Mouse (Mus musculus) liver, embryonic 14.5 days (tissue): ENCODE data around the gene Olfr750. TPM values are rescaled to one million over a fixed set of nuclear protein-coding genes. Genes with fewer than 3 reads are reported as not detected.
"Not testable (repeated sequence)": the region's sequence is repeated elsewhere in the genome, so short reads cannot be mapped to it uniquely, and the experiment has no call there.

Experiments
- ATAC-seq: fragments of 200-750 bp; cut with Nextera tagmentation; 2 replicates; pipeline ENCODE4 v1.8.0; 2017; ENCODE audit warnings: moderate number of reproducible peaks, mild to moderate bottlenecking, moderate library complexity; ENCODE audit not compliant: insufficient read depth
- DNase-seq, 3 experiments: peaks; one replicate each; pipeline ENCODE4 v3.0.0-alpha.2; 2012 to 2013; ENCODE audit warnings: low read depth in 3 of 3, low spot score in 3 of 3
- H3K27ac ChIP-seq: fragments of 300-500 bp; sonication (generic); 2 replicates; pipeline ENCODE4 v1.5.1; 2014; ENCODE audit warnings: moderate library complexity, mild to moderate bottlenecking, control low read depth, inconsistent platforms
- H3K27me3 ChIP-seq: fragments of 300-500 bp; sonication (generic); 2 replicates; pipeline ENCODE4 v1.6.1; 2014; ENCODE audit warnings: mild to moderate bottlenecking, low read length, moderate library complexity; ENCODE audit not compliant: control insufficient read depth, insufficient read depth
- H3K36me3 ChIP-seq: fragments of 300-500 bp; sonication (generic); replicated peaks from 2 replicates; pipeline ENCODE4 v1.6.1; 2014; ENCODE audit warnings: low read depth; ENCODE audit not compliant: control insufficient read depth, insufficient read depth
- H3K4me1 ChIP-seq, 2 experiments: fragments of 200-500 bp in 1 of 2; fragments of 300-500 bp in 1 of 2; sonication (generic) in 1 of 2; replicated peaks; 2 replicates each; pipeline ENCODE4 v1.6.1; 2012 to 2014; ENCODE audit warnings: antibody characterized with exemption in 1 of 2, inconsistent platforms in 1 of 2, low read length in 1 of 2; ENCODE audit not compliant: control insufficient read depth in 2 of 2, insufficient read depth in 2 of 2
- H3K4me2 ChIP-seq: fragments of 300-500 bp; sonication (generic); 2 replicates; pipeline ENCODE4 v1.6.1; 2014; ENCODE audit warnings: low read depth, mild to moderate bottlenecking, control low read depth, moderate library complexity
- H3K4me3 ChIP-seq, 2 experiments: fragments of 200-500 bp in 1 of 2; fragments of 300-500 bp in 1 of 2; sonication (generic) in 1 of 2; 2 replicates each; pipeline ENCODE4 v1.5.1; 2012 to 2014; ENCODE audit warnings: low read depth in 2 of 2, low read length in 2 of 2, mild to moderate bottlenecking in 2 of 2, control low read depth in 1 of 2, inconsistent platforms in 1 of 2, moderate library complexity in 1 of 2; ENCODE audit not compliant: insufficient read depth in 1 of 2
- H3K9ac ChIP-seq: fragments of 300-500 bp; sonication (generic); replicated peaks from 2 replicates; pipeline ENCODE4 v1.6.1; 2014; ENCODE audit warnings: mild to moderate bottlenecking, control low read depth, moderate library complexity
- H3K9me3 ChIP-seq: fragments of 300-500 bp; sonication (generic); 2 replicates; pipeline ENCODE4 v1.6.1; 2016; ENCODE audit warnings: low read length, mixed read lengths; ENCODE audit not compliant: control insufficient read depth
- CTCF ChIP-seq: IDR thresholded peaks from 2 replicates; pipeline ENCODE4 v1.5.1; 2016; ENCODE audit warnings: antibody characterized with exemption, low read depth, control low read depth
- EP300 ChIP-seq: IDR thresholded peaks from 2 replicates; pipeline ENCODE4 v1.6.1; 2016; ENCODE audit warnings: antibody characterized with exemption, low read depth
- WGBS: fragments of 180-500 bp; shearing (Covaris S2); extraction: QIAGEN DNeasy Blood & Tissue Kit; methylation state at CpG from one replicate; pipeline ENCODE4 v1.1.7; 2014; ENCODE audit not compliant: insufficient replicate concordance; 5-methylcytosine and 5-hydroxymethylcytosine counted together
- polyA plus RNA-seq, 2 experiments: library from polyadenylated mRNA; depleted of rRNA in 1 of 2; stranded (reverse) in 1 of 2; unstranded in 1 of 2; fragments of >200 nt; fragmentation: Nextera tagmentation in 1 of 2; extraction: Ambion mirVana in 1 of 2; gene quantifications; 2 replicates each; pipeline versions ENCODE4 v1.2.1 to v1.2.3; 2012 to 2014

The Olfr750 gene
- polyA plus RNA-seq, 2 experiments = not detected

GRCm38 (mm10) chr14:51104366-51104765 lies 30.1 kb upstream of the Olfr750 start:
- H3K36me3 ChIP-seq = no peaks in the 10 kb centered on the region
- no peak overlapping the region for H3K4me3 ChIP-seq
- no peak overlapping the region for H3K9ac ChIP-seq
- H3K27ac ChIP-seq = no peak overlapping the region
- no peak for TF ChIP-seq EP300
- no peak for TF ChIP-seq CTCF
- no peaks in the 10 kb centered on the region for H3K9me3 ChIP-seq
- no peak for DNase-seq
- ATAC-seq = no peak
- H3K4me2 ChIP-seq = no peak overlapping the region
- 65% methylated on average over 2 of the region's 2 CpGs for WGBS
- H3K27me3 ChIP-seq = no peaks in the 10 kb centered on the region
- peaks cover 3 to 8% of the 10 kb centered on the region in 2 experiments; a peak in 3 of 4 replicates for H3K4me1 ChIP-seq

DNA sequence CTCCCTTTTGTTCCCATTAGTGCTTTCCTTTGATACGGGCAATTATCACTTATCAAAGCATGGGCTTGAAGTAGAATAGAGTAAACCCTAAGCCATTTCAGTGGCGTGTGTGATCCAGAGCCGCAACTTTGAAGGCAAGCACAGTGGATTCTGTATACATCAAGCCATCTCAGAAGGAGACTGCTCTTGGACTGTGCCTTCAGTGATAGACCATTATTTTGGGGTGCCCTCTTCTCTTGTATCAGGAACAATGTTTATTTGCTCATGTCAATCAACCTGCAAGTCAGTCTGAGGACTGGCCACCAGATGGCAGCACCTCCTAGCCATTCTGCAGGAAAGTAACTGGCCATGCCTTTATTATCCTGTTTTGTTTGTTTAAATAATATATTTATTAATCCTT lies 29.0 kb upstream of the Olfr750 start:
- no peak overlapping the region for H3K9ac ChIP-seq
- TF ChIP-seq CTCF (peak; percentile 91), EP300 (no peak)

GRCm38 (mm10) chr14:51101284-51101683 lies 27.0 kb upstream of the Olfr750 start:
- 66% methylated on average over 9 of the region's 9 CpGs for WGBS

More for the DNA sequence above, 29.0 kb upstream of the Olfr750 start:
- peaks cover 3 to 8% of the 10 kb centered on the region in 2 experiments; a peak in 3 of 4 replicates for H3K4me1 ChIP-seq
- no peak overlapping the region for H3K27ac ChIP-seq
- no peaks in the 10 kb centered on the region for H3K36me3 ChIP-seq
- H3K4me3 ChIP-seq = no peak overlapping the region
- peak; percentile 62 to 63 (median 62) for DNase-seq
- 59% methylated on average over 3 of the region's 3 CpGs for WGBS
- ATAC-seq = peak; percentile 24; the same call in 1 of the 2 replicates
- no peaks in the 10 kb centered on the region for H3K9me3 ChIP-seq
- H3K27me3 ChIP-seq = no peaks in the 10 kb centered on the region
- no peak overlapping the region for H3K4me2 ChIP-seq

DNA sequence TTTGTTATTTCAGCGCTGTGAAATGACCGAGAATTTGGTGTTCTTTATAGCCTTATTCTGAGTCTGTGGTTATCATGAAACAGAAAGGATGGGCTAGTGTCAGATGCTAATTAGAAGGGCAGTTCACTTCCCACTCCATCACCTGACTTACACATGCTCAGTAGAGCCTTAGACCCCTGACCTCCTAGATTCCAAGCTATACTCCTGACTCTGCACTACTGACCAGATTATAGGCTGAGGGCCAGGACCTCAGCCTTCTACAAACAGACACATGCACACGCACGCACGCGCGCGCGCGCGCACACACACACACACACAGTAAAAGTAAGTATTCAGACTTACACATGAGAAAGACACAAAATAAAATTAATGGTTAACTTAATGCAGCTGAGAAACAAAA lies 24.7 kb upstream of the Olfr750 start:
- 85% methylated on average over 11 of the region's 11 CpGs for WGBS
- H3K9me3 ChIP-seq = no peaks in the 10 kb centered on the region

More at GRCm38 (mm10) chr14:51101284-51101683, 27.0 kb upstream of the Olfr750 start:
- no peaks in the 10 kb centered on the region for H3K36me3 ChIP-seq
- DNase-seq = no peak
- H3K9ac ChIP-seq = no peak overlapping the region
- H3K27me3 ChIP-seq = no peaks in the 10 kb centered on the region
- no peaks in the 10 kb centered on the region for H3K9me3 ChIP-seq
- no peak overlapping the region for H3K4me3 ChIP-seq
- H3K4me1 ChIP-seq = peaks cover 0 to 4% of the 10 kb centered on the region in 2 experiments; a peak in 2 of 4 replicates
- TF ChIP-seq CTCF = no peak
- TF ChIP-seq EP300 = no peak
- H3K27ac ChIP-seq = no peak overlapping the region
- ATAC-seq = no peak
- no peak overlapping the region for H3K4me2 ChIP-seq

DNA sequence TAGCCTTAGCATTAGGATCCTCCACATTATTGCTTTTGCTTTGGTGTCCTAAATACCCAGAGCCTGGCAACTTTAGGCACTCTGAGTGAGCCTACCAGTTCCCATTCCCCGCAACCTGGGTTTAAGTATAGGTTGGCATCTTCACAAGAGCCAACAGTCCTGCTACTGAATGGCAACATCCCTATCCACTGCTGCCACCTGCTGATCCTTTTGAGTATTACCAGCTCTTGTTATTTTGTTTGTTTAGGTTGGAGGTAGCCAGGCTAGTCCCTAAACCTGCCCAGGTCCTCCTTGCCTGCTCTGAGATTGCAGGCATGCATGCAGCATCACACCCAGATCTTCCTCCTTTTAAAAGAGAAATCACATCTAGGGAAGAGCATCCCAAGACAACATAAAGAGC lies 24.1 kb upstream of the Olfr750 start:
- not testable (repeated sequence) for H3K9ac ChIP-seq, H3K4me2 ChIP-seq, DNase-seq, H3K27me3 ChIP-seq, H3K27ac ChIP-seq, H3K4me3 ChIP-seq, H3K9me3 ChIP-seq, H3K36me3 ChIP-seq
- ATAC-seq = peak; percentile 24; the same call in 1 of the 2 replicates
- peaks cover 0 to 16% of the 10 kb centered on the region in 2 experiments; a peak in 2 of 4 replicates for H3K4me1 ChIP-seq
- 24% methylated on average over 1 of the region's 1 CpGs for WGBS
- TF ChIP-seq CTCF = peak; percentile 79

More for the DNA sequence above, 24.7 kb upstream of the Olfr750 start:
- H3K27ac ChIP-seq = no peak overlapping the region
- H3K9ac ChIP-seq = no peak overlapping the region
- H3K4me1 ChIP-seq = peaks cover 0 to 15% of the 10 kb centered on the region in 2 experiments; a peak in 2 of 4 replicates
- H3K4me3 ChIP-seq = no peak overlapping the region
- no peak for TF ChIP-seq CTCF
- no peaks in the 10 kb centered on the region for H3K36me3 ChIP-seq
- H3K27me3 ChIP-seq = no peaks in the 10 kb centered on the region
- H3K4me2 ChIP-seq = no peak overlapping the region
- no peak for DNase-seq
- ATAC-seq = no peak
